Mouse (Mus musculus): Measurements from ENCODE around the gene Sc5d.

GRCm38 (mm10) chr9:42217685-42218084 is 46.4 kb downstream of the Sc5d start:
- TF ChIP-seq CTCF (IDR thresholded peaks at IDR 0.05; ENCODE audit: extremely low read depth, insufficient read depth, insufficient read length, insufficient replicate concordance) (no peak), POLR2A (IDR thresholded peaks at IDR 0.05; ENCODE audit: low read depth, low read length) (no peak)
